Mouse (Mus musculus) forebrain, embryonic 10.5 days (tissue): ENCODE measurements around the gene Zfp941. TPM values are rescaled to one million over a fixed set of nuclear protein-coding genes. Genes with fewer than 3 reads are reported as not detected.

Source experiments
- DNase-seq: peaks from one replicate; pipeline ENCODE4 v3.0.0-alpha.2; 2017; ENCODE audit warnings: low spot score; ENCODE audit errors: extremely low spot score
- H3K27ac ChIP-seq: fragments of 300-500 bp; sonication (generic); 2 replicates; pipeline ENCODE4 v1.5.1; 2016; ENCODE audit warnings: mild to moderate bottlenecking
- H3K27me3 ChIP-seq: fragments of 300-500 bp; sonication (generic); 2 replicates; pipeline ENCODE4 v1.6.1; 2016; ENCODE audit warnings: mild to moderate bottlenecking; ENCODE audit not compliant: poor library complexity, severe bottlenecking
- H3K36me3 ChIP-seq: fragments of 300-500 bp; sonication (generic); replicated peaks from 2 replicates; pipeline ENCODE4 v1.6.1; 2016; ENCODE audit warnings: mild to moderate bottlenecking, moderate library complexity
- H3K4me1 ChIP-seq: fragments of 300-500 bp; sonication (generic); 2 replicates; pipeline ENCODE4 v1.6.1; 2016
- H3K4me3 ChIP-seq: fragments of 300-500 bp; sonication (generic); 2 replicates; pipeline ENCODE4 v1.5.1; 2016; ENCODE audit warnings: mild to moderate bottlenecking, moderate library complexity
- H3K9me3 ChIP-seq: fragments of 300-500 bp; sonication (generic); 2 replicates; pipeline ENCODE4 v1.6.1; 2016; ENCODE audit warnings: mild to moderate bottlenecking, moderate library complexity
- WGBS: fragments of 180-500 bp; shearing (Covaris S2); methylation state at CpG from one replicate; pipeline ENCODE4 v1.1.7; 2016; 5-methylcytosine and 5-hydroxymethylcytosine counted together
- polyA plus RNA-seq: library from polyadenylated mRNA; unstranded; fragments of >200 nt; fragmentation: Nextera tagmentation; extraction: Ambion mirVana; gene quantifications from 2 replicates; pipeline ENCODE4 v1.2.1, GENCODE M21; 2016

Gene Zfp941
- polyA plus RNA-seq, 1 experiment from 2014 or later, result 3.7 TPM

GRCm38 (mm10) chr7:140851916-140852315 lies 29.9 kb upstream of the Zfp941 start:
- no peak overlapping the region for H3K27ac ChIP-seq
- peaks cover 35% of the 10 kb centered on the region for H3K36me3 ChIP-seq
- WGBS, result 89% methylated on average over 4 of the region's 4 CpGs
- no peak overlapping the region for H3K4me3 ChIP-seq
- H3K4me1 ChIP-seq, result peaks cover 12% of the 10 kb centered on the region
- H3K9me3 ChIP-seq, result no peaks in the 10 kb centered on the region
- DNase-seq, result no peak
- no peaks in the 10 kb centered on the region for H3K27me3 ChIP-seq

- no peak overlapping the region for H3K27ac ChIP-seq
- H3K36me3 ChIP-seq, result peaks cover 24% of the 10 kb centered on the region
- no peak for DNase-seq
- peaks cover 6% of the 10 kb centered on the region; the same call in 1 of the 2 replicates for H3K27me3 ChIP-seq
- 92% methylated on average over 10 of the region's 10 CpGs for WGBS
- no peaks in the 10 kb centered on the region for H3K9me3 ChIP-seq
- H3K4me3 ChIP-seq, result no peak overlapping the region
- peaks cover 6% of the 10 kb centered on the region for H3K4me1 ChIP-seq
Observed at GRCm38 (mm10) chr7:140848591-140848990, 26.6 kb upstream of the Zfp941 start.

GRCm38 (mm10) chr7:140847755-140848580 lies 26.0 kb upstream of the Zfp941 start, which contains the start of gene Odf3:
Gene Odf3, plus strand, starts transcription at chr7:140847805.
- H3K9me3 ChIP-seq, result no peaks in the 10 kb centered on the region
- DNase-seq, result no peak
- WGBS, result 79% methylated on average over 11 of the region's 11 CpGs

GRCm38 (mm10) chr7:140846676-140847075 lies 24.7 kb upstream of the Zfp941 start:
- 88% methylated on average over 10 of the region's 10 CpGs for WGBS
- Histone ChIP-seq H3K27ac (no peak overlapping the region), H3K4me1 (peaks cover 6% of the 10 kb centered on the region), H3K9me3 (no peaks in the 10 kb centered on the region), H3K27me3 (peaks cover 25% of the 10 kb centered on the region), H3K36me3 (peaks cover 5% of the 10 kb centered on the region), H3K4me3 (no peak overlapping the region)
- no peak for DNase-seq

More at GRCm38 (mm10) chr7:140847755-140848580, 26.0 kb upstream of the Zfp941 start, which contains the start of gene Odf3:
- Histone ChIP-seq H3K27me3 (peaks cover 12% of the 10 kb centered on the region), H3K27ac (no peak within 1 kb of the TSS), H3K36me3 (peaks cover 18% of the 10 kb centered on the region), H3K4me1 (peaks cover 6% of the 10 kb centered on the region), H3K4me3 (no peak within 1 kb of the TSS)

- H3K4me3 ChIP-seq, result no peak overlapping the region
- DNase-seq, result no peak
- peaks cover 6% of the 10 kb centered on the region for H3K4me1 ChIP-seq
- no peak overlapping the region for H3K27ac ChIP-seq
- 53% methylated on average over 4 of the region's 4 CpGs for WGBS
- H3K27me3 ChIP-seq, result peaks cover 35% of the 10 kb centered on the region
- no peaks in the 10 kb centered on the region for H3K36me3 ChIP-seq
- no peaks in the 10 kb centered on the region for H3K9me3 ChIP-seq
Observed at GRCm38 (mm10) chr7:140845683-140846082, 23.7 kb upstream of the Zfp941 start.

- peaks cover 41% of the 10 kb centered on the region for H3K27me3 ChIP-seq
- H3K4me3 ChIP-seq, result 0 out of 2 replicates have a peak within 1 kb of the TSS, but pooled peaks have one; percentile 22
- 33% methylated on average over 14 of the region's 14 CpGs for WGBS
- peak; percentile 86 for DNase-seq
- no peaks in the 10 kb centered on the region for H3K9me3 ChIP-seq
- H3K36me3 ChIP-seq, result no peaks in the 10 kb centered on the region
- peaks cover 6% of the 10 kb centered on the region for H3K4me1 ChIP-seq
- no peak within 1 kb of the TSS for H3K27ac ChIP-seq
Observed at GRCm38 (mm10) chr7:140844905-140845665, 23.1 kb upstream of the Zfp941 start, which contains the start of gene Scgb1c1. Gene Scgb1c1, plus strand, starts transcription at chr7:140845547.

- H3K9me3 ChIP-seq, result no peaks in the 10 kb centered on the region
- DNase-seq, result no peak
- 83% methylated on average over 7 of the region's 7 CpGs for WGBS
- H3K4me1 ChIP-seq, result peaks cover 6% of the 10 kb centered on the region
- H3K27ac ChIP-seq, result no peak overlapping the region
- H3K36me3 ChIP-seq, result no peaks in the 10 kb centered on the region
- peaks cover 42% of the 10 kb centered on the region for H3K27me3 ChIP-seq
- no peak overlapping the region for H3K4me3 ChIP-seq
Observed at GRCm38 (mm10) chr7:140843806-140844205, 21.8 kb upstream of the Zfp941 start.

GRCm38 (mm10) chr7:140840750-140841735 lies 19.1 kb upstream of the Zfp941 start:
- 41% methylated on average over 19 of the region's 19 CpGs for WGBS
- peaks cover 10% of the 10 kb centered on the region for H3K4me1 ChIP-seq
- H3K4me3 ChIP-seq, result no peak overlapping the region
- H3K9me3 ChIP-seq, result no peaks in the 10 kb centered on the region
- no peaks in the 10 kb centered on the region for H3K36me3 ChIP-seq
- peaks cover 42% of the 10 kb centered on the region for H3K27me3 ChIP-seq
- DNase-seq, result no peak
- no peak overlapping the region for H3K27ac ChIP-seq

GRCm38 (mm10) chr7:140839556-140839955 lies 17.6 kb upstream of the Zfp941 start:
- Histone ChIP-seq H3K27ac (no peak overlapping the region), H3K4me1 (peaks cover 11% of the 10 kb centered on the region; the same call in 1 of the 2 replicates), H3K36me3 (no peaks in the 10 kb centered on the region), H3K27me3 (peaks cover 46% of the 10 kb centered on the region), H3K9me3 (no peaks in the 10 kb centered on the region), H3K4me3 (no peak overlapping the region)
- 76% methylated on average over 5 of the region's 5 CpGs for WGBS
- DNase-seq, result no peak

GRCm38 (mm10) chr7:140836243-140837115 lies 14.5 kb upstream of the Zfp941 start:
- Histone ChIP-seq H3K27ac (no peak overlapping the region), H3K36me3 (no peaks in the 10 kb centered on the region)

GRCm38 (mm10) chr7:140835758-140836087 lies 13.7 kb upstream of the Zfp941 start:
- no peak for DNase-seq
- no peaks in the 10 kb centered on the region for H3K36me3 ChIP-seq
- 73% methylated on average over 2 of the region's 2 CpGs for WGBS
- H3K27ac ChIP-seq, result peak overlapping the region; percentile 2; the same call in 1 of the 2 replicates
- no peaks in the 10 kb centered on the region for H3K9me3 ChIP-seq
- H3K27me3 ChIP-seq, result peaks cover 11% of the 10 kb centered on the region; the same call in 1 of the 2 replicates
- no peak overlapping the region for H3K4me3 ChIP-seq
- H3K4me1 ChIP-seq, result peaks cover 11% of the 10 kb centered on the region; the same call in 1 of the 2 replicates

More at GRCm38 (mm10) chr7:140836243-140837115, 14.5 kb upstream of the Zfp941 start:
- no peaks in the 10 kb centered on the region for H3K9me3 ChIP-seq
- H3K4me3 ChIP-seq, result no peak overlapping the region
- 88% methylated on average over 9 of the region's 9 CpGs for WGBS
- H3K27me3 ChIP-seq, result peaks cover 19% of the 10 kb centered on the region
- no peak for DNase-seq
- peaks cover 11% of the 10 kb centered on the region; the same call in 1 of the 2 replicates for H3K4me1 ChIP-seq
